Mouse (Mus musculus): ENCODE data around the gene Zcchc8.

Zcchc8 gene

DNA sequence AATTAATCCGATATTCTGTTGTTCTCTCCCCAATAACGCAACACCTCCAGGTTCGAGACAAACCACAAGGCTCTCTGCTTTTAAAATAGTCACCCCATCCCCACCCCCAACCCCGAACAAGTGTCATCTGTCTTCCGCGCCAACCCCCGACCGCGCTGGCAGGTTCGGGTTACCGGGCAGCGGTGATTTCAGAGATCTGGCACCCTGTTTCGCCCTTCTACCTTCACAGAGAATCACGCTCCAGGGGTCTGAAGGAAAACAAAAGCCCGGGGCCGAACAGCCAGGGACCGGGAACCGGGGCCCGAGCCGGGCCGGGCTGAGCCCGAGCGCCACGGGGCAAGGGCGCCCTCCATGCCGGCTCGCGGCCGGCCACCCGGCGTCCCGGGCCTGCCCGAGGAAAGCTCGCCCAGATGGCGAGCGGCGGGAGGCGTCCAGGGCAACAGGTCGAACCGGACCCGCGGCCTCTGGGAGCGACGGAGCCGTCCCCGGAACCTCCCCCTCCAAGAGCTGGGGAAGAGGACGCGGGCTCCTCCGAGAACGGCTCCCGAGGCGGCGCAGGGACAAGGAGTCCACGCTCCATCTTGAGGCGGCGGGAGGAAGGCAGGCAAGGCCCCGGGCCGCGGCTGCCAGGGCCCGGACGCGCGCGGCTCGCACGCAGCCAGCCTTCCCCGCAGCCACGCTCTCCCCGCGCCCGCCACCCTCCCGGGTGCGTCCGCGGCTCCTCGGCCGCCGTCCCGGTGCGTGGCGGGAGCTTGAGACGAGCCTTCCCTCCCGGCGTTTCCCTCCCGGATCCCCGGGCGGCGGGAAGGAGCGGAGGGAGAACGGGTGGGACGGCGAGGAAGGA, 37.3 kb downstream of the Zcchc8 start:
- DNase-seq (ENCODE audit: low spot score), result peak; percentile 55

DNA sequence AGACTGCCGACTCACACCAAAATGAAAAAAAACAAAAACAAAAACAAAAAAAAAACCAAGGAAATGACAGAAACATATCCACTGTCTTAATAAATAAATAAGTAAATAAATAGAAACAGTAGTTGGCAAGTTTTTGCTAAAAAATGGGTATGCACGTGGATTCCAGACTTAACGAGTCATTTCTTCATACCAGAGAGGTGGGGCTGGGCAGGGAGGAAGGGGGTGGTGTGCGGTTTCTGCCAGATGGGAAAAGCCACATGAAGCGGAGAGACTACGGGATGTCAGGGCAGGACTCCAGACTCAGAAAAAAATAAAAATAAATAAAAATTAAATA, 37.9 kb downstream of the Zcchc8 start:
- no peak for DNase-seq (ENCODE audit: low spot score)

DNA sequence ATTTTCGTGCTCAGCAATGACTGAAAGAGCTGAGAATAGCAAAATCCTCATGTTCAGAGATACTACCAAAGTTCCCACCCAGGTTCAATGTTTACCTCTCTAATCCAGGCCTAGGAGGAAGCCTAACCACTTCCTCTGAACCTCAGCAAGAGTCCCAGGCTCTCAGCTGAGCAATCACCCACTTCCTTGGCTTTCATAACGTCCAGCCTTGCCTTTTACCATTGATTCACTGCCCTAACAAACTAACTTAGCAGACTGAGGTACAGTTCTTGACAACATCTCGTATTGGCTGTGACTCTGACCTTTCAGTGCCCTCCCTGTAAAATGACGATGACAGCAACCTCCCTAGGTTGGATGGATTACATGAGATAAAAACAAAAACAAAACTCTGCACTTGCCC, 38.5 kb downstream of the Zcchc8 start:
- no peak for DNase-seq (ENCODE audit: low spot score)

DNA sequence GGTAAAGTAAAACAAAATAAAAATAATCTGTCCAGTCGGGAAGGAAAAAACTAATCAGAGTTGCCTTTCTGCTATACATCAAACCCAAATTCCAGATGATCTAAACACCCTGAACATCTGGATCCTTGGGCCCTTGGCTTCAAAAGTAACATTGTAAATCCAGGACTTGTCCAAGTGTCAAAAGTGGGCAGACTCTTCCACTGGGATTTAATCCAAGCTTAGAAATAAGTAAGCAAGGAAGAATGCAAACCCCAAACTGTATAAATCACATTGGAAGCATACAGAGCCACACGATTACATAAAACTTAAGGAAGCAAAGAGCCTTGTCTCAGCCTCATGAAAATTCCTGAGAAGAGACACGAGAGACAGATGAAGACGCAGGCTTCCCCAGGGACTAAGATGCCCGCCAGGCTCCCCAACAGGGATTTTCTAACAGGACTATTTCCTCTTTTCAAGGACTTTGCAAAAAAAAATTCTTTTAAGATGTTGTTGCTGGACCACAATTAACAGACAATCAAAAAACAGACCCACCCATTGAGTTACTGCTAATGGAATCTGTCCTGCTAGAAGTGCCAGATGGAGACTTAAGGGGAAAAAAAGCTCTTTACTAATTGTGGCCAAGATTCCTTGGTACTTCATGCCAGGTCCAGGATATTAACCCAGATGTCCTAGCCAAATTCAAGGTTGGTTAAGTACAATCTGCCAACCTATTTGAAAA, 41.2 kb downstream of the Zcchc8 start:
- no peak for DNase-seq (ENCODE audit: low spot score)

DNA sequence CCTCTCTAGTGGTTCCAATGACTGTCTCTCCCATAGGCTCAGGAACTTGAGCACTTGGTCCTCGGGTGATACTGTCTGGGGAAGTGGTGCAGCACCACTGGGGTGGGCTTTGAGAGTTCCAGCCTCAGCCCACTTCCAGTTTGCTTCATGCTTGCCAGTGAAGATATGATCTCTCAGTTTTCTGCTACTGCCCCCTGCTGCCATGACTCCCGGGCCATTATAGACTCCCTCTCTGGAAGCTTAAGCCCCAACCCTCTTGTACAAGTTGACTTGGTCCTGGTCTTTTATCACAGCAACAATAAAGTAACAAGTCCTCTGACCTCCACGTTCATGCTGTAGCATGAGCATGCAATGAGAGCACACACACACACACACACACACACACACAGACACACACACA, 41.8 kb downstream of the Zcchc8 start:
- DNase-seq (ENCODE audit: low spot score), result no peak

DNA sequence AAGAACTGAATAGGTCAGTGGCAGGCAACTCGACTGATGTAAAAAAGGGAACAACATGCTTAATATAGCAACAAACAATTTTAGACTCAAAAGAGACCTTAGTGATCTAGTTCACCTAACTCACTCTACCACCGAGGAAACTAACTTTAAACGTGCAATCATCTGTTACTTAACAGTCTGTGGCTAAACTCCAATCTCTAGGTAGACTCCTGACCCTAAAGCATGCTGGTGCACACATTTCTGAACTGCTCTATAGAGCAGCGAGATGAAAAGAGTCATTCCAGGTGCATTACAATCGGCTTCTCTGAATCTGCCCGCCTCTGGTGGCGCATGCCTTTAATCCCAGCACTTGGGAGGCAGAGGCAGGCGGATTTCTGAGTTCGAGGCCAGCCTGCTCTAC, 45.2 kb downstream of the Zcchc8 start:
- DNase-seq (ENCODE audit: low spot score), result no peak

DNA sequence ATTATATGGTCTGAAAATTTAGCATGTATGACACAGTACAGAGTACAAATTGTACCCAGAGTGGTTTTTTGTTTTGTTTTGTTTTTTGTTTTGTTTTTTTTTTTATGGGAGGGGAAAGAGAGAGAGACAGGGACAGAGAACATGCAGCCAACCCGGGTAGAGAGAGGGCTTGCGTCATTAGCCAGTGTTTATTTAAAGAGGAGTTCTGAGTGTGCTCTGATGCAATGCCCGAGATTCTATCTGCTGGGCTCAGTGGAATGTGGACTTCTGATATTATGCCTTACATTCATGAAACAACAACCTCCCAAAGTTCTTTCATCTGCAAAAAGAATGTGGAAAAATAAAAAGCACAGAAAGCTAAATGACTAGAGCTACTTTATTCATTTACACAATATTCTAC, 45.7 kb downstream of the Zcchc8 start:
- no peak for DNase-seq (ENCODE audit: low spot score)

DNA sequence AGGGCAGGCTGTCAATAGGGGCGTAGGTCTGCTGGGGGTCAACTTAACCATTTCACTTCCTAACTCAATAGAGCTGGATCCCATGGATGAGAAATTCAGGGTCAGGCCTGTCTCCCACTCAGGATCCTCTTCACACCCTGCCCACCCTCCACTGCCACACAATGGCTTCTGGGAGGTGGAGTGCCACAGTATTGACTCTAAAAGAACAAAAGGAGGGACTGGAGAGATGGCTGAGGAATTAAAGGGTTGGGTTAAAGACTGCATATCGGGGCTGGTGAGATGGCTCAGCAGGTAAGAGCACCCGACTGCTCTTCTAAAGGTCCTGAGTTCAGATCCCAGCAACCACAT, 49.5 kb downstream of the Zcchc8 start:
- DNase-seq (ENCODE audit: low spot score), result no peak

DNA sequence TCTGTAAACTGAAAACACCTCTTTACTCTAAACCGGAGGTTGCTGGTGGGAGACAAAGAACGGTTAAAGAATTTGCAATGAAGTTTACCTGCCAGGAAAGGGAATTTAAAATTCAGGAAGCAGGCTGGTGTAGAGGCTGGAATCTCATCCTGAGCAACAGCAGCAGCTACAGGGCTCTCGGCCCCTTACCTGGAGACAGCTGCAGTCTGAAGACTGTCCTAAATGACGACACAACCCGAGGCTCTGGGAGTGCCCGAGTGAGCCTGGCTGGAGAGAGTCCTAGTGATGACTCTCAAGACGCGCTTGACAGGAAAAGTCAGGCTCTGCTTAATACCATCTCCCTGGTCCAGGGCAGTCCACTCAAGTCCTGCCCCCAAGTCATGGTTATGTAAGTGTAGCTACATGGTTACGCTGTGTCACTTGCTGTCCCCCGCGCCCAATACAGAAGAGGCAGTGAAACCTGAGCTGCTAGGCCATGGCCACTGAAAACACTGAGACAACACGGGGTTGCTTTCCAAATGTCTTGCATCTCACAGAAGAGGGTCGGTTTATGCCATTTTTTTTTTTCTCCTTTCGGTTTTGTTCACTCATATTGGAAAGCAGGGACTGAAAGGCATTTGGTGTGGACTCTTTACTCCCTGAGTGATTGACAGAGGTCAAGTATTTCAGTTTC, 50.0 kb downstream of the Zcchc8 start:
- no peak for DNase-seq (ENCODE audit: low spot score)

DNA sequence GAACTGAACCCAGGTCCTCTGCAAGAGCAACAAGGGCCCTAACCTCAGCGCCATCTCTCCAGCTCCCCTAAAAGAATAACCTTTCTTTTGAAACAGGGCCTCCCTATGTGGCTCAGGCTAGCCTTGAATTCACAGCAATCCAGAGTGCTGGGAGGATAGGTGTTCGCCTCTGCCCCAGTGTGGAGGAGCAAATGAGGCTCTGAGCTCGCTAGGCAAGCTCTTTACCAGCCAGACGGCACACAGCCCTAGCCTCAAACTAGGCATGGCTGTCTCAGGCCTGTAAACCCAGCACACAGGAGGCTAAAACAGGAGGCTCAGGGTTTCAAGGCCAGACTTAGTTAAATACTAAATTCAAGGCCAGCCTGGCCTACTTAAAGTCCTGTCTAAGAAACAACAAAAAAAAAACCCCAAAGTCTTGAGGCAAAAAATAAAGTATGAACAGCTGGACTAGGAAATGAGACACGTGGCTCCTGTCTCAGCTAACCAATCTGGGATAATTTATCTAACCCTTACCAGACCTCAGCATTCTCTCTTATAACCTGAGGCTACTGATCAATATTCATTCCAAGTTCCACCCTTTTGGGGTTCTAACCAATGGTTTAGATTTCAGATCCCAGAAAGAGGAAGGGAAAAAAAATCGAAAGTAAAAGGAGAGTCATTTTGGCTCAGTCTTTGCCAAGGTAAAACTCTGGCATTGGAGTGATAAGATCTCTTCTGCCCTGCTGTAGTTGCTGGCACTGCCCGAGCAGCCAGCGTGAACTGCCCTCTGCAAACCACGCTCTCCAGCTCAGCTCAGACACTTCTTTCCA, 50.7 kb downstream of the Zcchc8 start:
- DNase-seq (ENCODE audit: low spot score), result no peak

DNA sequence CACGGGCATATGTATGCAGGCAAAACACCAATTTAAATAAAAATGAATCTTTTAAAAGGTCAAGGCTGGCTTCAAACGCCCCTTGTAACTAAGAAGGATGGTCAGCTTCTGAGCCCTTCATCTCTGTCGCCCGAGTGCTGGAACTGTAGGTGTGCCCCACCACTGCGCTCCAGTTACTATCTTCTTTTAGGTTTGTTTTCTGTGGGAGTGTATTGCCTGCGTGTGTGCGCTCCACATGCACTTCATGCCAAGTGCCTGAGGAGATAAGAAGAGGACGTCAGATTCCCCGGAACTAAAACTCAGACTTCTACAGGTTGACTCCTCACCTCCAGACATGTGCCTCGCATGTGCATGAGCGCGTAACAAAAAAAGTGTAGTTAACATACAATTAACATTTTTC, 53.0 kb downstream of the Zcchc8 start:
- DNase-seq (ENCODE audit: low spot score), result no peak

DNA sequence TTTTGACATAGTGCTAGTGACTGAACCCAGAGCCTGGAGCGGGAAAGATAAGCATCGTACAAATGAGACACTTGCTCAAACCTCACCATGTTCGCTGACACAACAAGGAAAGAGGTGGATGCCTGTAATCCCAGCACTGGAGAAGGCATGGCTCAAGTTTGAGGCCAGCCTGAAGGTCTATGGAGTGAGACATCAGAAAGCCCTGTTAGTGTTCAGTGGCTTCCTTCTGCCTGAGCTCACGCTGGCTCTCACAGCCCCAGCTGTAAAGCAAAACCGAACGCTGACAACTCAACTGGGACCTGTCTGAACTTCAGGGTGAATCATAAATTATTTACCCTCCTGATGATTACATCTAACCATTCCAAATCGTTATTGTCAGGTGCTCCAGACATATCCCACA, 54.9 kb downstream of the Zcchc8 start:
- DNase-seq (ENCODE audit: low spot score), result no peak

DNA sequence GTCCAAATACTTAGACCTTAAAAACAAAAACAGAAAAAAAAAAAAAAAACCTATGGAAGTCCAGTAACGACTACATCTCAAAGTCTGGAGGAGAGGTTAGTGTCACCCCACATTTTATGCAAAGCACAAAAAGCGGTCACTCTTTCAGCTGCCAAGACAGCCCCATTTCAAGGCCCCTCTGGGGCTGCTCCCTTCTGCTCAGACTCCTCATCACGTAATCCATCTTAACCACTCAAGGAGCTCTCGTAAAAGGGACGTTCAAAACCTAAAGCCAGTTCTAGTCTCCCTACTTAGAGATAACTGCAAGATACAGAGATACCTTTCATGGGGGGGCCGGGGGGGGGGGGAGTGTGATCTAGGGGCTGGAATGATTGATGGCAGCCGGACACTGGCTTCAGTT, 56.6 kb downstream of the Zcchc8 start:
- no peak for DNase-seq (ENCODE audit: low spot score)

DNA sequence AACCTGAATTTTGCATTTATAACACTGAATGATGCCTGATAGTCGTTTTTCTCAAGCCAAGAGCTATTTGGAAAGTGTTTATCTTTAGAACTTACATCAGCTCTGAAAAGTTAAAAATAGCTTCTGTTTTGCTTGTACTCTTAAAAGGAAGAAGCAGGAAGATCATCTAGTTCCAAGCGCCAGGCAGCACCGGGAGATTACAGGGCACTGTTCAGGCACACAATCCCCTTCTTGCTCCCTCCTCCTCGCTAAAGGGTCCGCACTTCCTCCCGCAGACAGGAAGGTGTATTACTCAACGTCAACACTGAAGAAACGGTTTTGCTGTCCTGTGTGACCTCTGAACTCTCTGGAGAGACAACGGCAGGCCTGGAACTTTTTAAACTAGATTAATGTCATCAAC, 58.8 kb downstream of the Zcchc8 start:
- no peak for DNase-seq (ENCODE audit: low spot score)

DNA sequence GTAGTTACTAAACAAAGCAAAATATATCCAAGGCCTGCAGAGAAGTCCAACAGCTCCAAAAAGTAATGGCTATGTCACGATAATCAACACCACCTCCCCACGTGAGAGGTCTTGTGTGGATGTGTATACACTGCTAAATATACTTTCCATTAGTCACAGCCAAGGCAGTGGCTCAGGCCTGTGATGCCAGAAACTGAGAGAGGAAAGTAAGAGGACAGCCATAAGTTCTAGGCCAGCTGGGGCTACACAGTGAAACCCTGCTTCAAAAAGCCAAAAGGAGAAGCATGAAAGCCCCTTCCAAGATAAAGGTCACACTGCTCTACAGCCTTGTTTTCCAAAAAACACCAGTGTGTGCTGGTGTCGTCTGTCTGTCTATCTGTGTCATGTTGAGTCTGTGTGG, 59.3 kb downstream of the Zcchc8 start:
- no peak for DNase-seq (ENCODE audit: low spot score)

DNA sequence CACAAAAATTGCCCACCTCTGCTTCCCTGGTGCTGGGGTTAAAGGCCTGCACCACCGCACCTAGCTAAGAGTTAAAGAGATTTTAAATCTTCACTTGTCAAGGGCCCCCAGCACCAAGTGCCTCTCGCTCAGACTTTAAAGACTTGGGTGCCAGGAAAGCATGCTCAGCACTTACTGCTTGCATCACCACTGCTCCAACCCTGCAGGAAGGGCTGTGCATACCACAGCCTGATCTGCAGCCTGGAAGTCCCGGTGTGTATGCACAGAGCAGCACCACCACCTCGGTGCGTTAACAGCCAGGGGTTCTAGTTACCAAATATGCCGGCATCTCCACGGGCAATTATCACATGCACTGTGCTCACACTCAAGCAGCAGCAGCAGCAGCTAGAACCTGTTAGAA, 63.2 kb downstream of the Zcchc8 start:
- no peak for DNase-seq (ENCODE audit: low spot score)

DNA sequence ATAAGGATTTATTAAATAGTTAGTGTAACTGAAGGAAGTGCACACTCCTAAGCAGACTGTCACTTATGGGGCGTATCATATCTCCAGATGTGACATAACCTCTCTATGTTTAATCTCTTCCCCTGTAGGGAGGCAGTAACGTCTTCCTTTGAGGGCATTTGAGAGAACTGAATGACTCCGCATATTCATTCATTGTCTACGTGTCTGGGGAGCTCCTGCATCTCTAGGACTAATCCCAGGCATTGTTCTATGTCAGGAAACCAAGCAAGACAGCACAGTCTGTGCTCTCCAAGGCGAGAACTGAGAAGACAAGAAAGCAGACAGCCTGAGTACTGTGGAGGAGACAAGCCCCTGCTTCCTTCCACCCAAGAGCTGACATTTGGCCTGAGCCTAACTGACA, 66.0 kb downstream of the Zcchc8 start:
- no peak for DNase-seq (ENCODE audit: low spot score)

DNA sequence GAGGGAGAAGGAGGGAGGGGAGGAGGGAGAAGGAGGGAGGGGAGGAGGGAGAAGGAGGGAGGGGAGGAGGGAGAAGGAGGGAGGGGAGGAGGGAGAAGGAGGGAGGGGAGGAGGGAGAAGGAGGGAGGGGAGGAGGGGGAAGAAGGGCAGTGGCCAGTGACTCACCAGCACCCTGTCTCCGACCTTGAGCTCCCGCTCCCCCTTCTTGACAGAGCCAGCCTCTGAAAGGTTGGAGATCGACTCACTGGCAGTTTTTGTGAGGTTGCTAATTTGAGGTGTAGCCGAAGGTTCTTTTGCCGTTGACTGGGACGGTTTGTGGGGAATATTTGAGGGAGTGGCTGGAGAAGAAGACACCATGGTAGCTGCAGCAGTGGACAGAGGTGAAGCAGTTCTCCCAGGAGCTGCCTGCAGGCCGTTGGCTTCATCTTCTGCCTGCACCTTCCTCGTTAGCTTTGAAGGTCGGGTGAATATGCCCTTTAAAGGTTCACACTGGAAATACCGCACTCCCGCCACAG, 67.6 kb downstream of the Zcchc8 start:
- no peak for DNase-seq (ENCODE audit: low spot score)

DNA sequence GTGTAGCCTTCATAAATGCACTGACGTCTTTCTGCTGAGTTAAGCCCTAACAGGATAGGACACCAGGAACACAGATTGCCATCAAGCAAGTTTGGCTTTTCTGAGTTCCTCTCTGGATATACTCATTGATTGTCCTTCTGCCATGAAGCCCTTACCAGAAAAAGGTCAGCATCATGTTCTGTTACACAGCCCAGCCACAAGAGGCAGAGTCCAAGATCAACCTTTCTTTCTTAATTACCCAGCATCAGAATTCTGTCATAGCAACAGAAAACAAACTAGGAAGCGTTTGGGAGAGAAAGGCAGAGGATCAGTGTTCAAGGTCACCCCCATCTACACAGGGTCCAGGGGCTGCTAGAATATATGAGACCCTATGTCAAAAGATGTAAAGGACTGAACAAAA, 70.1 kb downstream of the Zcchc8 start:
- no peak for DNase-seq (ENCODE audit: low spot score)
